Mouse (Mus musculus): ENCODE data around the gene Ptpro. TPM values are rescaled to one million over a fixed set of nuclear protein-coding genes. Genes with fewer than 3 reads are reported as not detected.

Gene Ptpro
- total RNA-seq, 2 experiments from 2014 or later, result 0.64 to 0.92 TPM

- DNase-seq, result no peak
Measured at GRCm38 (mm10) chr6:137498781-137499180, 246.7 kb downstream of the Ptpro start.

GRCm38 (mm10) chr6:137503009-137503408, 250.9 kb downstream of the Ptpro start:
- no peak for DNase-seq

GRCm38 (mm10) chr6:137503462-137503861, 251.3 kb downstream of the Ptpro start:
- DNase-seq, result no peak

GRCm38 (mm10) chr6:137504052-137504451, 251.9 kb downstream of the Ptpro start:
- DNase-seq, result no peak

GRCm38 (mm10) chr6:137505555-137506227, 253.6 kb downstream of the Ptpro start:
- no peak for DNase-seq

GRCm38 (mm10) chr6:137506563-137506962, 254.4 kb downstream of the Ptpro start:
- DNase-seq, result no peak

- DNase-seq, result no peak
Measured at GRCm38 (mm10) chr6:137508936-137509335, 256.8 kb downstream of the Ptpro start.

- no peak for DNase-seq
Measured at GRCm38 (mm10) chr6:137509341-137510045, 257.4 kb downstream of the Ptpro start.

- DNase-seq, result no peak
Measured at GRCm38 (mm10) chr6:137512753-137513152, 260.6 kb downstream of the Ptpro start.

Other genes starting within 250 kb of the Ptpro start
- 1 to 10 TPM in 1 of 2 experiments, under 1 TPM in 1; 0.97 to 1.1 TPM for gene Rerg, start 81.8 kb upstream of the Ptpro start, total RNA-seq (2021)

Measured in gastrocnemius, postnatal 25 days (tissue).